Mouse (Mus musculus): ENCODE results near the gene Stap2. TPM values are rescaled to one million over a fixed set of nuclear protein-coding genes. Genes with fewer than 3 reads are reported as not detected.

Gene Stap2
- polyA plus RNA-seq, 2 experiments = 2.0 to 2.8 TPM

DNA sequence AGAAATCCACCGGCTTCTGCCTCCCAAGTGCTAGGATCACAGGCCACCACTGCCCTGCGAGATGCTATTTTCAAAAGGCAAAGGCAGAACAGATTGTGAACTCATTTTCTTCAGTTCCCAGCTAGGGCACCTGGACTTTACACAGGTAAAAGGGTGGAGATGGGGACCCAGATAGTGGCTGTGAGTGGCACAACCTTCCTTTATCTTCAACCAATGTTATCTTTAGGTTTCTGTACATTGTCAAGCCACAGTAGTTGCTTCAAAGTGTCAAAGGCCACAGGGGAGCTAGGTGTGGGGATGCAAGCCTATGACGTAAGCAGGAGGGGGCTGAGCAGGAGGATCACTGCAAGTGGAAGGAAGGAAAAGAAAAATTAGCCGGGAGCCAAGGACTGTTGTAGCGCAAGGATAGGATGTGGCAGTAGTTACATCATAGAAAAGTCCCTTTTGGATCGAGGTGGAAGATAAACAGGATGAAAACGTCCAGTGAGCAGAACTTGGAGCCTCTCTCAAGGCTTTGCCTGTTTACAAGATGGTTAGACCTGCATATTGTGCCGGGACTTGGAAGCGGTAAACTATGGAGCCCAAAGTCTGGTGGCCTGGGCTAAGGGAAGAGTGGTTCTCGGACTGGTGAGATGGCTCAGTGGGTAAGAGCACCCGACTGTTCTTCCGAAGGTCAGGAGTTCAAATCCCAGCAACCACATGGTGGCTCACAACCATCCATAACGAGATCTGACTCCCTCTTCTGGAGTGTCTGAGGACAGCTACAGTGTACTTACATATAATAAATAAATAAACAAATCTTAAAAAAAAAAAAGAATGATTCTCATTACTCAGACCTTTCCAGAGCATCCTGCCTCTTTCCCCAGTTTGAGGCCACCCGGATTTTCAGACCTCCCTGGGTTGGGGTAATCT, 2.3 kb upstream of the Stap2 start:
- 41% methylated on average over 13 of the region's 14 CpGs for WGBS (ENCODE audit: insufficient replicate concordance)

DNA sequence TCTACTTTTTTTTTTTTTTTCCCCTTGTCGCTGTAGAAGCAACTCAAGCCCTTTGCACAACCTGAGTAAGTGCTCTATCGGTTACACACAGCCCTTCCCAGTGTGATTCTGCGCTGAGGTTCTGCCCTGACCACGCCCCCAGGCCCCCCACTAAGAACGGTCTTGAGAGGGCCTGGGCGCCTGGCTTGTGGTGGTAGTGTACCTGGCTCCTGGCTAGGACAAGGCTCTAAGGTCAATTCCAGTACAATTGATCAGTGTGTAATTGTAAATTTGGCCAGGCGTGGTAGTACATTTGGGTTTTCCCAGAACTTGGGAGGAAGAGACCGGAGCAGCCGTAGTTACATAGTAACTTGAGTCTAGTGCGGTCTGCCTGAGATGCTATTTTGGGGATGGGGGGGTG, 1.6 kb upstream of the Stap2 start:
- no peak for TF ChIP-seq EP300 (IDR thresholded peaks at IDR 0.05; ENCODE audit: low read depth)
- TF ChIP-seq CTCF (IDR thresholded peaks at IDR 0.05; ENCODE audit: low read depth) = no peak
- Histone ChIP-seq H3K27ac (no peak overlapping the region), H3K4me2 (ENCODE audit: low read depth) (no peak overlapping the region), H3K36me3 (replicated peaks; ENCODE audit: control insufficient read depth, insufficient read depth, low read depth) (no peaks in the 10 kb centered on the region), H3K4me1 (replicated peaks; ENCODE audit: control insufficient read depth in 2 of 2, insufficient read depth in 2 of 2, low read length in 1 of 2) (peaks cover 0 to 18% of the 10 kb centered on the region in 2 experiments; a peak in 3 of 4 replicates), H3K9ac (replicated peaks) (no peak overlapping the region), H3K9me3 (ENCODE audit: control insufficient read depth, low read length) (no peaks in the 10 kb centered on the region), H3K4me3 (ENCODE audit: insufficient read depth in 1 of 2, low read depth in 2 of 2, low read length in 2 of 2) (no peak overlapping the region), H3K27me3 (ENCODE audit: control insufficient read depth, insufficient read depth, low read length) (no peaks in the 10 kb centered on the region)
- WGBS (ENCODE audit: insufficient replicate concordance) = 62% methylated on average over 10 of the region's 10 CpGs
- DNase-seq (ENCODE audit: low read depth in 3 of 3, low spot score in 3 of 3) (no peak), ATAC-seq (ENCODE audit: insufficient read depth) (no peak)

More for the DNA sequence above, 2.3 kb upstream of the Stap2 start:
- no peaks in the 10 kb centered on the region for H3K36me3 ChIP-seq (replicated peaks; ENCODE audit: control insufficient read depth, insufficient read depth, low read depth)
- peak overlapping the region; percentile 95; the same call in 1 of the 2 replicates for H3K4me2 ChIP-seq (ENCODE audit: low read depth)
- no peaks in the 10 kb centered on the region for H3K9me3 ChIP-seq (ENCODE audit: control insufficient read depth, low read length)
- peaks cover 0 to 18% of the 10 kb centered on the region in 2 experiments; a peak in 3 of 4 replicates for H3K4me1 ChIP-seq (replicated peaks; ENCODE audit: control insufficient read depth in 2 of 2, insufficient read depth in 2 of 2, low read length in 1 of 2)
- H3K27me3 ChIP-seq (ENCODE audit: control insufficient read depth, insufficient read depth, low read length) = no peaks in the 10 kb centered on the region
- H3K9ac ChIP-seq (replicated peaks) = no peak overlapping the region
- no peak overlapping the region for H3K4me3 ChIP-seq (ENCODE audit: insufficient read depth in 1 of 2, low read depth in 2 of 2, low read length in 2 of 2)
- DNase-seq (ENCODE audit: low read depth in 3 of 3, low spot score in 3 of 3) (no peak), ATAC-seq (ENCODE audit: insufficient read depth) (peak; percentile 5; the same call in 1 of the 2 replicates)
- H3K27ac ChIP-seq = no peak overlapping the region
- TF ChIP-seq EP300 (IDR thresholded peaks at IDR 0.05; ENCODE audit: low read depth) (no peak), CTCF (IDR thresholded peaks at IDR 0.05; ENCODE audit: low read depth) (no peak)

DNA sequence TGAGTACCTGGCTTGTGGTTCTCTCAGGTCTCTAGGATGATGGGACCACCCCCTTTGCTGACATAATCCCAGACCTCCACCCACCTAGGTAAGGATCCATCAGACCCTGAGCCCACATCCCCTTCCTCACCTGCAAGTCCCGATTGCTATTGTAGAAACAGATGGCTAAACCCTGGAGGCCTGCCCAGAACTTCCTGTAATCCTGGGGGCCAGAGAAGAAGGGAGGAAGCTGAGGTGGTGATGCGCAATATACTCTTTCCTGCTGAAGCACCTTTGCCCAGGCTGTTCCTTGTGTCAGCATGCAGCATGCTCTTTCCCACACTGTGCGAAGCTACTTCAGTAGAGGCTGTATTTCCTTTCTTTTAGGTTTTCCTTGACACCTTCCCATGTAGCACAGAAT, 2.4 kb downstream of the Stap2 start:
- no peaks in the 10 kb centered on the region for H3K9me3 ChIP-seq (ENCODE audit: control insufficient read depth, low read length)
- H3K9ac ChIP-seq (replicated peaks) = no peak overlapping the region
- no peak overlapping the region for H3K4me3 ChIP-seq (ENCODE audit: insufficient read depth in 1 of 2, low read depth in 2 of 2, low read length in 2 of 2)
- no peaks in the 10 kb centered on the region for H3K27me3 ChIP-seq (ENCODE audit: control insufficient read depth, insufficient read depth, low read length)
- 45% methylated on average over 3 of the region's 3 CpGs for WGBS (ENCODE audit: insufficient replicate concordance)
- peaks cover 0 to 6% of the 10 kb centered on the region in 2 experiments; a peak in 2 of 4 replicates for H3K4me1 ChIP-seq (replicated peaks; ENCODE audit: control insufficient read depth in 2 of 2, insufficient read depth in 2 of 2, low read length in 1 of 2)
- no peaks in the 10 kb centered on the region for H3K36me3 ChIP-seq (replicated peaks; ENCODE audit: control insufficient read depth, insufficient read depth, low read depth)
- H3K4me2 ChIP-seq (ENCODE audit: low read depth) = no peak overlapping the region
- no peak overlapping the region for H3K27ac ChIP-seq
- TF ChIP-seq CTCF (IDR thresholded peaks at IDR 0.05; ENCODE audit: low read depth) (no peak), EP300 (IDR thresholded peaks at IDR 0.05; ENCODE audit: low read depth) (no peak)
- DNase-seq (ENCODE audit: low read depth in 3 of 3, low spot score in 3 of 3) (no peak), ATAC-seq (ENCODE audit: insufficient read depth) (no peak)

DNA sequence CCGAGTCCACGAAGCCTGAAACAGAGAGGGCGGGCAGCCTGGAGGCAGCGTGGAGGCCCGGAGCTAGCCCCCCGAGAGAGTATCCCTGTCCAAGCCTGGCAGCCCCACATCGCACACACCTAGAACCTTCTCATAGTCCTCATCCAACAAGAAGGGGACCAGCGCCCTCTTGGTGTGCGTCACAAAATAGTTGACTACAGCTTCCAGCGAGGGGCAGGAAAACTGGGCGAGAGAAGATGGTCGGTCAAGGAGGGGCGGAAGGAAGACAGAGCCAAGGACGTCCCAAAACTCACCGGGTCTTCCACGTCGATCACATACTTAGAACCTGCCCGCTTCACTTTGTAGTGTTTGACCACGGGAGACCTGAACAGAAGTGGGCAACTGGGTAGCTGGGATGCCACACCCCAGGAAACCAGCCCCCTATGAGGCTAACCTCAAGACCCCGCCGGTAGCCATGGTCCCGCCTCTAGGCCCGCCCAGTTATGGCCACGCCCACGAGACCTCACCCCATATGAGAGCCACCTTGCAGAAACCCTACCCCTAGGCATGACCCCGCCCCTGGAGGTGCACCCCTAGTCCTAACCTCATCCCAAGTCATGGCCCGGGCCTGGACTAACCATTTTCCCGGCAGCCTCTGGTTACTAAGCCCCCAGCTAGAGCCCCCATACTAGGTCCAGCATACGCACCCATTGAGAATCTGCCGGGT, 5.4 kb downstream of the Stap2 start:
- Histone ChIP-seq H3K27ac (no peak overlapping the region), H3K9ac (replicated peaks) (no peak overlapping the region), H3K4me1 (replicated peaks; ENCODE audit: control insufficient read depth in 2 of 2, insufficient read depth in 2 of 2, low read length in 1 of 2) (no peaks in the 10 kb centered on the region), H3K27me3 (ENCODE audit: control insufficient read depth, insufficient read depth, low read length) (no peaks in the 10 kb centered on the region), H3K4me2 (ENCODE audit: low read depth) (peak overlapping the region; percentile 31; the same call in 1 of the 2 replicates), H3K9me3 (ENCODE audit: control insufficient read depth, low read length) (no peaks in the 10 kb centered on the region), H3K4me3 (ENCODE audit: insufficient read depth in 1 of 2, low read depth in 2 of 2, low read length in 2 of 2) (no peak overlapping the region), H3K36me3 (replicated peaks; ENCODE audit: control insufficient read depth, insufficient read depth, low read depth) (no peaks in the 10 kb centered on the region)
- DNase-seq (ENCODE audit: low read depth in 3 of 3, low spot score in 3 of 3) = no peak
- no peak for ATAC-seq (ENCODE audit: insufficient read depth)
- TF ChIP-seq CTCF (IDR thresholded peaks at IDR 0.05; ENCODE audit: low read depth) (no peak), EP300 (IDR thresholded peaks at IDR 0.05; ENCODE audit: low read depth) (no peak)
- WGBS (ENCODE audit: insufficient replicate concordance) = 11% methylated on average over 30 of the region's 30 CpGs

DNA sequence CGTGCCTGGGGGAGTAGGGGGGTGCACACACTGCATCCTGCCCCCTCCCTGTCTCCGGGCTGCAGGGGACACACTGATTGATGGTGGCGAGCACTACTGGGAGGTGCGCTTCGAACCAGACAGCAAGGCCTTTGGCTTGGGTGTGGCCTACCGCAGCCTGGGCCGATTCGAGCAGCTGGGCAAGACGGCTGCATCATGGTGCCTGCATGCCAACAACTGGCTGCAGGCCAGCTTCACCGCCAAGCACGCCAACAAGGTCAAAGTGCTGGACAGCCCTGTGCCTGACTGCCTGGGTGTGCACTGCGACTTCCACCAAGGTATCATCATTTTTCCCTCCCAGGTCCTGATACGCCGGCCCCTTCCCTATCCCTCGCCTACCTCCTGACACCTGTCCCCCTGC, 9.4 kb downstream of the Stap2 start:
- TF ChIP-seq CTCF (IDR thresholded peaks at IDR 0.05; ENCODE audit: low read depth) (no peak), EP300 (IDR thresholded peaks at IDR 0.05; ENCODE audit: low read depth) (no peak)
- H3K36me3 ChIP-seq (replicated peaks; ENCODE audit: control insufficient read depth, insufficient read depth, low read depth) = no peaks in the 10 kb centered on the region
- no peak overlapping the region for H3K4me2 ChIP-seq (ENCODE audit: low read depth)
- DNase-seq (ENCODE audit: low read depth in 3 of 3, low spot score in 3 of 3) (no peak), ATAC-seq (ENCODE audit: insufficient read depth) (no peak)
- no peak overlapping the region for H3K4me3 ChIP-seq (ENCODE audit: insufficient read depth in 1 of 2, low read depth in 2 of 2, low read length in 2 of 2)
- H3K4me1 ChIP-seq (replicated peaks; ENCODE audit: control insufficient read depth in 2 of 2, insufficient read depth in 2 of 2, low read length in 1 of 2) = no peaks in the 10 kb centered on the region
- H3K9ac ChIP-seq (replicated peaks) = no peak overlapping the region
- 77% methylated on average over 15 of the region's 15 CpGs for WGBS (ENCODE audit: insufficient replicate concordance)
- no peak overlapping the region for H3K27ac ChIP-seq
- H3K9me3 ChIP-seq (ENCODE audit: control insufficient read depth, low read length) = no peaks in the 10 kb centered on the region
- H3K27me3 ChIP-seq (ENCODE audit: control insufficient read depth, insufficient read depth, low read length) = no peaks in the 10 kb centered on the region

Data from liver, embryonic 14.5 days (tissue).